Mouse (Mus musculus): ENCODE measurements at regions not wholly inside any gene's neighbourhood (a gene's known extent, or its start where the extent isn't known, plus 50 kb on each side); places are given as distances from the start of the nearest gene placed in this dataset.

DNA sequence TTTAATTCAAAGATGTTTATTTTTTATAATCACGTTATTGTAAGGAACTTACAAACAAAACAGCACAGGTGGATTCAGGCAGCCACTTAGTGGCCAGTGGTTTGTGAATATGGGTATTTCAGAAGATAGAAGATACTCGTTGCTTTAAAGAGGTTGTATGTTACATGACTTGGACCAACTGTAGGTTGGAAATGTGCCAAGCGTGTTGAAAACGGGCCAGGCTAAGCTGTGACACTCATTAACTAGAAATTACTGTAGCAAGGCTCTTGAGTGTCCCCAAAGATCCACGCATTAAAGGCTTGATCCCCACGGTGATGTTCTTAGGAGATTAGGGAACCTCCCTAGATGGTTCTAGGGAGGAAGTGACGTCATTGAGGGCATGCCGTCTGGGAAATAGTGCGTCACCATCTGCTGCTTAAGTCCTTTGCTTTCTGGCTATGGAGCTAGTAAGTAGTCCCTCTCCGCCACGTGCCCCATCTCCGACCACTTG lies 196.1 kb upstream of the 4930535I16Rik start:
- no peak for TF ChIP-seq CTCF (conservative IDR thresholded peaks at IDR 0.05 in 1 of 2, IDR thresholded peaks at IDR 0.05 in 1 of 2; ENCODE audit: low read depth in 2 of 2, low read length in 2 of 2)
- no peak for TF ChIP-seq BHLHE40 (IDR thresholded peaks at IDR 0.05; ENCODE audit: low read depth, low read length)
- no peak for TF ChIP-seq POLR2A (IDR thresholded peaks at IDR 0.05; ENCODE audit: low read depth, low read length)
- TF ChIP-seq JUN (IDR thresholded peaks at IDR 0.05; ENCODE audit: insufficient read depth, low read depth, low read length), result peak; percentile 6; the same call in 1 of the 2 replicates
- no peak for TF ChIP-seq CHD1 (IDR thresholded peaks at IDR 0.05; ENCODE audit: low read depth, low read length)
- no peak for TF ChIP-seq EP300 (IDR thresholded peaks at IDR 0.05; ENCODE audit: low read length)
- TF ChIP-seq ZKSCAN1 (IDR thresholded peaks at IDR 0.05; ENCODE audit: borderline replicate concordance, low read depth, low read length), result no peak
- no peak for TF ChIP-seq CHD2 (IDR thresholded peaks at IDR 0.05; ENCODE audit: low read length)
- no peak for TF ChIP-seq MAX (IDR thresholded peaks at IDR 0.05; ENCODE audit: low read length)

Data from CH12.LX (cell line).